Mouse (Mus musculus) liver, adult (tissue): ENCODE measurements around the gene Zfp428.
A peak's percentile ranks its signal among the peaks of the same experiment; 100 is the strongest.

ENCODE experiments used
- GATA4 ChIP-seq: IDR thresholded peaks from 2 replicates; pipeline ENCODE4 v1.6.1; 2014; ENCODE audit warnings: mild to moderate bottlenecking, low read length; ENCODE audit not compliant: insufficient replicate concordance

The Zfp428 gene

DNA sequence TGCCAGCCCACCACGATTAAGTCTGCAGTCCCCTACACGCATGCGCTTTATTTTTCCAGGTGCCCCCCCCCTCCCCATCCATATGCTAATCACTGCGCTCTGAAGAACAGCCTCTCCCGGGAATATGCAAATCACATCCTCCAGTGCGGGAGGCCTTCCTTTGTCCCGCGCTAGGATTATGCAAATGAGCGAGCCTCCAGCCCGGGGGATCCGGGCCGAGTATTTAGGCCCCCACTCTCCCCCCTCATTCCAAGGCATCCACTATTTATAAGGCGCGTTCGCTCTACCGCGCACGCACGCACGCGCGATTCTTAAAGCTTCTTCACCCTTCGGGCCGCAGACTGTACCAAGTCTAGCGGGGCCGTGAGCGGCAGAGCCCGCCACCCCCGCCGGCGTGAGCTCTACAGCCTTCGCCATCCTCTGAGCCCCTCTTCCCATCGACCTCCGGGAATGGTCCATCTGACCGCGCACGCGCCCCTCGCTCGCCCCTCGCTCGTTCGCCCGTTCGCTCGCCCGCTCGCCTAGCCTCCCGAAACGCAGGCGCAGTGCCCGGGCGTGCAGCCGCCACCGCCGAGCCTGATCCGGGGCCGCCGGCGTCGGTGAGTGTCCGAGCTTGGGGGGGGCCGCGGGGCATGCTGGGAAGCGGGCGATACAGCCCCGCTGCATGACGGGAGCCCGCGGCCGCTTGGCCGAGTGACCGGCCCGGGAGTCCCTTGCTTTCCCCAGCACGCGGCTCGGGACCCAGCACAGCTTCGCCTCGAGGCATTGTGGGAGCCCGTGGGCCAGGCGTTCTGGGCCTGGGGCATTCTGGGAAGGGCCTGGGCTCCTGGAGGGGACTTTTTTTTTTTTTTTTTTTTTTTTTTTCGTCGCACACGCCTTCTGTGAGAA is at the start of gene Zfp428:
Gene Zfp428, plus strand, starts transcription at position 169 of the 888 bp plus-strand sequence.
- peak; percentile 45; the same call in 1 of the 2 replicates for TF ChIP-seq GATA4

DNA sequence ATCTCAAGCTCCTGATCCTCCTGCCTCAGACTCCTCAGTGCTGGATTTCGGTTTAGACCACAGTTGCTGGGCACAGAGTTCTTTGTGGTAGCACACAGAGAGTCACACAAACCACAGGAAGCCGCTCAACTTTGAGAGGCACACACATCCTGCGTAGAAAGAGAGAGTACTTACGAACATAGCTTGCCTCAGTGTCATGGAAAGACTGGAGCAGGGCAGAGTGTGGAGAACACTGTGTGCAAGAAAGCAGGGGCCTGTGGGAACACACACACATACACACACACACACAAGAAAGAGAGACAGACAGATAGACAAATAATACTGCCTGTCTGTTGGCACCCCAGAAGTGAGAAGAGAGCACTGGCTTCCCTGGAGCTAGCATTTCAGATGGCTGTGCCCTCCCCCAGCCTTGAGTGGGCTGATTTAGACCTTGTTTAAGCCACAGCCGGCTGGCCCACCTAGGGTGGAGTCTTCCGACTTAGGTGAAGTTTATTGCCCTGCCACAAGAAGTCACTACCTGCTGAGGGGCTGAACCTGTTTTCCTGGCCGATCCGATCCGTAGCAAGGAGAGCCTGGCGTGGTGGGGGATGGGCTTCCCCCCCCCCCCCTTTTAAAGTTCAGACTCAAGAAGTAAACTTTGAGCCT is 49.0 kb upstream of the Zfp428 start:
- no peak for TF ChIP-seq GATA4

DNA sequence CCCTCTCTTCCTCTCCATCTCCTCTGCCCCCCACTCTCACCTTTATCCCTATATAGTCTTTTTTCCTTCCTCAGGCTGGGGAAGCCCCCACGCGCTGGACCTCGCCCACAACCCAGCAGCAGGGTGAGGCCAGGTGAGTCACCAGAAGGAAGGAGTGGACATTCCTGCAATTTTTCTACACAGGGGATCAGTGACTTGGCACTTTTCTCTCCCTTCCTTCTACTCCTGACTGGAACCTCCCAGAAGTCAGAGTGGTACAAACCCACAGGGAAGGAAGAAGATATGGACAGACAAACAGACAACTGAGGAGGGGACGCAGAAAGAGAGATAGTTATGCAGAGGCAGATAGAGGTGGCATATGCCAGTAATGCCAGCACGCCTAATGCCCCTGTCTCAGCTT is 47.4 kb upstream of the Zfp428 start:
- TF ChIP-seq GATA4, result no peak

DNA sequence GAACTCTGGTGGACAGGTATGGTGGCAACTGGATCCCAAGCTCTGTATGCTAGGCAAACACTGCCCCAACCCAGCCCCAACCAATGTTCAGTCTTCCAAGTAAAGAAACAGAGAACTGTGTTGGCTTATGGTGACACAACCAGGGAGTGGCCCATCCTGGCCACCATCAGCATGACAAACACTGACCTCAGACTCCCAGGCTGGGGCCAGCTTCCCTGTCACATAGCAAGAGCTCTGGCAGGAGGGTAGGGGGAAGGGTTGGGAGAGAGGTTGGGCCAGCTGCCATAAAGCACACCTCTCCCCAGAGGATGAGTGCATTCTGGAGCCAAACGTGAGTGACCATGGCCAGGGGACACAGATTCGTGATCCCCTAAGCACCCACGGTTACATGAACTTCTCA is 47.0 kb upstream of the Zfp428 start:
- no peak for TF ChIP-seq GATA4

DNA sequence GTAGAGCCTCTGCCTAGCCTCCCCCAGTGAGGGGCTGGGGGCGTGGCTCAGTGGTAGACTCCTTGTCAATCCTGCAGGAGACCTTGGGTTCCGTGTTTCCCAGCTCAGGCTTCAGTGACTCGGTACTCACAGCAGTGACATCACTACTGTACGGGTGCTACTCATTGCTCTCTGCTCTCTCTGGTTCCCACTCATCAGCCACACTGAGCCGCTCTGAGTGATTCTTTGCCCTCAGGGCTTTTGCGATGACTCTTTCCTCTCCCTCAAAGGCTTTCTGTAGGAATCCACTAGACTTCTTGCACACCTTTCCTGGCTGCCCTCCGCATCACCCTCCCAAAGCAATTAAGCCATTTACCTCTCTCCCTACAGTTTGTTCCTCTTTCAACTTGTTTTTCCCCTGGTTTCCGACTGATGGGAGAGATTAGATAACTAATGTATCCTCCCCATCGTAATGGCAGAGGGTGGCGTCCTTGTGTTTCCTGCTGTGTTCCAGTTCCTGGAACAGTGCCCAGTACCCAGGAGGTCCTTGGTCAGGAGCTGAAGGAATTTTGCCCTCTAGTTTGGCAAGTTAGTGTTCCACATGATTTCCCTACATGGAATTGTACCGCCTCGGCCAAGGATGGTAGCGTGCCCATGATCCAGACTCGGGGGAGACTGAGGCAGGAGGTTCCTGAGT is 45.3 kb upstream of the Zfp428 start:
- no peak for TF ChIP-seq GATA4

DNA sequence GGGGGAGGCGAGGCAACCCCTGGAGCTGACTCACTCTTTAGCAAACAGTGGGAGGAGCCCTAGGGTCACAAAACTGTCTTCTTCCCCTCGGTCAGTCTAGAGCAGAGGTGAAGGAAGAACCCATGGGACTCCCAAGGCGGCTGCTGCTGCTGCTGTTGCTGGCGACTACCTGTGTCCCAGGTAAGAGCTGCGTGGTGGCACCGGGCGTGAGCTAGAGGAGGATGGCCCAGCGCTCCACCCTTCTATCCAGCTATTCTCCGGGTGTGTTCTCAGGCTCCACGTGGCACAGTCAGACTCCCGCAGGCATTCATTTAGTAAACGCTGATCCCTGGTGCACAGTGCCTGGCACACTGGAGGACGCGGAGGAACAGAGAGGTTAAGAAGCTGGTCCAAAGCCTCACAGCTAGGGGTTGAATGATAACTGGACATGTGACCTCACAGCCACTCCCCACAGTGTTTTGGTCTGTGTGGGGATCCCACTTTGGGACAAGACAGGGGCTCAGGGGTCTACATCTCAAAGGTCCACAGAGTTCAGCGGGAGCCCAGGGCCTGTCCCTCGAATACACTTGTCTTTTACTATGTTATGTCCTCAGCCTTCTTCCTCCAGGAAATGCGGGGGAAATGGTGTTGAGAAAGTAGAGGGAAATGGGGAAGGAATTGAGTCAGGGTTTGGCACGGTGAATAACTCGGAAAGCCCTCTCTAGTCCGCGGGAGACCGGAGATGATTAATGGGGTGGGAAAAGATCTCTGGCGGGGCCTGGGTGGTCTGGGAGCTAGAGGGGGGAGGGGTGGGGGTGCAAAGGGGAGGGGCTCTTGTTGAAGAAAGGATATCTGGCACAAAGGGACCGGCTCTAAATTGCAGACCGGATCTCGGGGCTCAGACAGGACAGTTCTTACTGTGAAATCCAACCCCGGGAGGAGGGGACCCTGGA is 44.2 kb upstream of the Zfp428 start, which contains the start of gene Plaur:
Gene Plaur, plus strand, starts transcription at position 97 of the 932 bp plus-strand sequence.
- TF ChIP-seq GATA4, result no peak

DNA sequence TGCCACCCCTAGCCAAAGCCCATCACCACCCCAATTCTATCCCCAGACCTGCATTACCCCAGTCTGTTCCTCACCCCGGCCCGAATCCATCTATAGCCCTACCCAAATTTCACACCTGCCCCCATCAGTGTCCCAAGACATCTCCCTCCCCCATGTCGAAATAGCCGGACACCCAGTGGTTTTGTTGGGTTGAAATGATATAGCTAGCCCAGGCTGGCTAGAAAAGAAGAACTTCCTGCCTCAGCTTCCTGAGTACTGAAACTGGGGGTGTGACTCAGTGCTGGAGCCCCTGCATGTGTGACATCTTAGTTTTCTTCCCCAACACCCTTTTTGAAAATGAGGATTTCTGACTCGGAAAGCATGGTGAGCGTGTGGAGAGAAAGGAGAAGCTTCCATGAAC is 40.0 kb upstream of the Zfp428 start:
- no peak for TF ChIP-seq GATA4

DNA sequence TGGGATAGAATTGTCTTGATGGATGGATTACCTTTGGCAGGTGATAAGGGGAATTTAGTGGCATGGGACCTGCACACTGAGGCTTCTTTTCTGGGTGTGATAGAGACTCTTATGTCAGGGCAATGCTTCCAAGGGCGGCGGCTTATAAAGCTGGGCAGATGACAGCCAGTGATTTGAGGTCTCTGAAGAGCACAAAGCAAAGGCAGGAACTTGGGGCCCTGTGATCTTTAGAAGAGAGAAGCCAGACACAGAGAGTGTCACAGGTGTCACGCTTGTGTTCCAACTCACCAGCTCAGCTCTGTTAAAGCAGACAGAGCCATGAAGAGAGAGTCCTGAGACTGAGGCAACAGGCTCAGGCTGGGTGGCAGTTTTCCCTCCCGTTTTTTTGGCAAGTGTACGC is 38.9 kb upstream of the Zfp428 start:
- TF ChIP-seq GATA4, result no peak

DNA sequence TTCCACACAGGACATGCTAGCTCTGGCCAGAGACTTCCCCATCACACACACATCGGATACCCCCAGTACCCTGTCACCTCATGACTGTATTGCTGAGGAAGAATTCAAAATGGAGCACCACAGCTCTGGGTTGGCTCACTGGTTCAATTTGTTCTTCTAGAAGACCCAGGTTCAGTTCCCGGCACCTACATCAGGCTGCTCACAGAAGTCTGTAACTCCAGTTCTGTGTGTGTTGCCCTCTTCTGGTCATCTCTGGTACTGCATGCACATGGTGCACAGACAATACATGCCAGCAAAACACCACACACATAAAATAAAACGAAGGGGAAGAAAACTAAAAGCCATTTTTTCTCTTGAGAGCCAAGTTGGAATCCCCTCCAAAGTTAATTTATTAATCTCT is 37.7 kb upstream of the Zfp428 start:
- TF ChIP-seq GATA4, result no peak

DNA sequence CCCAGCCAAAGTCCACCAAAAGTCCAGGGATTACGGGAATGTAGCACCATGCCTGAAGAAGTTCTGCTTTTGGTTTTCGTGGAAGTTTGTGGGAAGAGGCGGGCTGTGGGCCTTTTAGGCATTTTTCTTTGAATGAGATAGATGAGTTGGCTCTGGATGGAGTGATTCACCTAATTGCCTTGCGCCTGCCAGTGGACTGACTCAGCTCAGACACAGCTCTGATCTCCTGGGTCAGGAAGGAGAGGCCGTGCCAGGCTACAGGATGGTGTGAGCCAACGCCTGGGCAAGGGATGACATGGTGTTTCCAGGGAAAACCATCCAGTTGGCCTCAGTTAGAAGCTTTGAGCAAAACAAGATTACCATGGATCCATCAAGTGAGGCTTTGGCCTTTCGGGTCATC is 36.5 kb upstream of the Zfp428 start:
- no peak for TF ChIP-seq GATA4

DNA sequence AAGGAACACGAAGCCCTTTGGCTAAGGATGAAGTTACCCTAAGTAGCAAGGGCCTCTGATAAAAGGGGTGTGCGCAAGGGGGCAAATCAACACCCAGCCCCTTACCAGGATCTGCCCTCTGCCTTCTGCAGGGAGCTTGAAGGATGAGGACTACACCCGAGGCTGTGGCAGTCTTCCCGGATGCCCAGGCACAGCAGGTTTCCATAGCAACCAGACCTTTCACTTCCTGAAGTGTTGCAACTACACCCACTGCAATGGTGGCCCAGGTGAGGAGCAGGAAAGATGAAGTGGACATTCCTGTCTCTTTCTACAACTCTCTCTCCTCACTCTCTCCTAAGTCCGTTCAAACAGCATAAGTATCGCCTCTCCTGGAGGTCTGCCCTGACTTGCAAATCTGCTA is 34.4 kb upstream of the Zfp428 start:
- no peak for TF ChIP-seq GATA4

DNA sequence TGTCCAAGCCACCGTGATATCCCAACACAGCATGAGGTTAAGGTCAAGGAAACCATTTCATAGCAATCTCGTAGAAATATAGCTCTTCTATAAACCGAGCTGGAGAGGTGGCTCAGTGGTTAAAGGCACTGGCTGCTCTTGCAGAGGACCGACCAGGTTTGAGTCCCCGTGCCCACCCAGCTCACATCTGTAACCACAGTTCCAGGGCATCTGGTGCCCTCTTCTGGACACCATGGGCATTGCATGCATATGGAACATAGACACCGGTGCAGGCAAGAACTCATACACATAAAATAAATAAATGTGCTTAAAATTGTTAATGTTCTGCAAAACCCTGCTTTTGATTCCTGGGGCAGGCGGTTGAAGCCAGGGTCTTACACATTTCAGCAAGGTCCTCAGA is 33.9 kb upstream of the Zfp428 start:
- TF ChIP-seq GATA4, result no peak

DNA sequence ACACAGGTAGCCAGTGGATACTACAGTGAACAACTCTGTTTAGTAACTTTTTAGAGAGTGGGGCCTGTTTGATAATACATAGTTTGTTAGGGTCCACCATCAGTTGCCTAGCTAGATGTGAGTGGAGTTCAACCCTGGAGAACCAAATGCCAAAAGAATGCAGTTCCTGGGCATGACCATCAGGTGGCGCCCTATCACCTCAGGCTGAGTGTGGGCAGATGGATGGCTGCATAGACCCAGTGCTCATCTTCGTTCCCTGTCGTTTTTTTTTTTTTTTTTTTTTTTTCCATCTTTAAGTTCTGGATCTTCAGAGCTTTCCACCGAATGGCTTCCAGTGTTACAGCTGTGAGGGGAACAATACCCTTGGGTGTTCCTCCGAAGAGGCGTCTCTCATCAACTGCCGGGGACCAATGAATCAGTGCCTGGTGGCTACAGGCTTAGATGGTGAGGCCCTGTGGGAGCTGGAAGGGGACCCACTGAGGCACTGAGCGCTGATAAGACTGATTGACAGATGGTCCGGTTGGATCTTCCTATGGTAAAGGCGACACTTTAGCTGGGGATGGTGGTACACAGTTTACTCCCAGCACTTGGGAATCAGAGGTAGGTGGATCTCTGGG is 32.8 kb upstream of the Zfp428 start:
- no peak for TF ChIP-seq GATA4

DNA sequence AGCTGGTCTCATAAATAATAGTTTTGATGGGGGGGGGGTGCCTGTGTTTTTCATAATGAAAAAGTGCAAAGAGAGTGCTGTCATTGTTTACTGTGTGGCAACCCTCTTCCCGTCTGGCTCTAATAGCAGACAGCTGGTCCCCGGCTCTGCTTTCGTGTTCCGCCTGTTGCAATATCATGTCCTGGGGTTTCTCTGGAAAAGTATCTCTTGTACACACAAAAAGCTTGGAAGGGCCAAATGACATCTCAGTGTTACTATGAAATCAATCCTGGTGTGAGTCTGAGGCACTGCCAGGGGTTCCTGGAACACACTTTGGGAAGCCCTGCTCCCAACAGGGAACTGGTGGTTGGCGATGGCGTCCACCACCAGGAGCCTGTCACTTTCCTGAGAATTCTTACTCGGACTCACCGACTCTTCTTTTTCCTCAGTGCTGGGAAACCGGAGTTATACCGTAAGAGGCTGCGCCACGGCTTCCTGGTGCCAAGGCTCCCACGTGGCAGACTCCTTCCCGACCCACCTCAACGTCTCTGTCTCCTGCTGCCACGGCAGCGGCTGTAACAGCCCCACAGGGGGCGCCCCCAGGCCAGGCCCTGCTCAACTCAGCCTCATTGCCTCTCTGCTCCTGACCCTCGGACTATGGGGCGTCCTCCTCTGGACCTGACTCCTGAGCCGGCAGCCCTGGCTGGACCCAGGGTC is 31.8 kb upstream of the Zfp428 start:
- TF ChIP-seq GATA4, result no peak
